Mouse (Mus musculus): ENCODE measurements around the gene Abcg1.

Gene Abcg1

DNA sequence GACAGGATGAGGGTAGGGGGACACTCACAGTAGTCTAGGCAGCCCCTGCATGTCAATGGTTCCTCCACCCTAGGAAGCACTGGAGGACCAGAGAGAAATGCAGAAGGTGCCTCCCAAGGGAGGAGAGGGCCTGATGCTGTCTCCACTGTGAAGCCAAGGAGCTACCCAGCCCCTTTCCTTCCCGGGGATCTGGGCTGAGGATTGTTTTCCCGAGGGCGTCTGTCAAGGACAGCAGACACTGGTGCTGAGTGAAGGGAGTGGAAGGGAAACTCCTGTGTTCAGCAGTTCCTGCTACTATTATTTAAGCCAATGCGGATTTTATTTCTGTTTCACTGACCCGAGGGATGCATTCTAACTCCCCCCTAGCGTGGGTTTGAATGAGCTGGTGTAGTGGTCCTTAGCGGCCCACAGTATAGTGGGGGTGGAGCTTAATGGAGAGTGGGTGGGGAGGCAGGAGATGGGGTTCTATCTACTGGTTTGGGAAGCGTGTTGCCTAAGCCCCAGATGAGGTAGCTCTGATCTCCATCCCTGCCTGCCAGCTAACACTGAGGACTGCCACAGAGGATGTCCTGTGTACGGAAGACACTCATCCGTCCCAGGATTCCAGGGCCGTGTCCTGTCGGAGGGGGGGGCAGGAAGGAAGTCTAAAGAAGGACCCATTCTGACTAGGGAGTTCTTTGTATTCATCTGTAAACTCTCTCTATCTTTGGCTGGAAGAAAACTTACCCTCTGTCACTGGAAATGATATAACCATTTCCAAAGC lies 21.8 kb downstream of the Abcg1 start:
- peak; percentile 45 to 69 for DNase-seq

DNA sequence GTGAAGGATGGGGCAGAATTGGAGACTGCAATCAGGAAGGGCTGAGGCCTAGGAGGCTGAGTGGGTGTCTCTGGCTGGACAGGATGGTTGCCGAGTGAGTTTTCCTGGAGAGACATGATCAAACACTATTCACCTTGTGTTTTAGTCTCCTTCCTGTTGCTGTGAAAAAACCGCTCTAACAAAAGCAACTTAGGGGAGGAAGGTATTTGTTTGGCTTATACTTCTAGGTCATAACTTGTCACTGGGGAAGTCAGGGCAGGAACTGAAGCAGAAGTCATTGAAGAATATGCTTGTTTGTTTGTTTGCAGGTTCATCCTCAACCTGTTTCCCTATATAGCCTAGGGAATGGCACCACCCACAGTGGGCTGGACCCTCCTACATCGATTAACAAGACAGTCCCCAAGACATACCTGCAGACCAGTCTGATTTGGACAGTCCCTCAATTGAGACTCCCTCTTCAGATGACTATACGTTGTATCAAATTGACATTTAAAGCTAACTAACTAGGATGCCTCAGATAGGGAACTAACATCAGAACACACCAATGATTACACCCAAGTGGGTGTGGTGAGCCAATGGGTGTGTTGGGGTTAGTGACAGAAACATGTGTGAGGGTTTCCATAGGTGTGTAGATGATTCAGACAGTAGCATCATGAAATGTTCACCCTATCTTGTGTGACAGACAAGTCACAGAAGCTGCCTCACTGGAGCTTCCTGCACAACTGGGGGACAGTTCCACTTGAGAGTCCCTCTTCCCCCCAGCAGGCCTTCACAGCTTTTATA lies 25.0 kb downstream of the Abcg1 start:
- peak in 1 of 2 experiments; percentile 28 for DNase-seq

DNA sequence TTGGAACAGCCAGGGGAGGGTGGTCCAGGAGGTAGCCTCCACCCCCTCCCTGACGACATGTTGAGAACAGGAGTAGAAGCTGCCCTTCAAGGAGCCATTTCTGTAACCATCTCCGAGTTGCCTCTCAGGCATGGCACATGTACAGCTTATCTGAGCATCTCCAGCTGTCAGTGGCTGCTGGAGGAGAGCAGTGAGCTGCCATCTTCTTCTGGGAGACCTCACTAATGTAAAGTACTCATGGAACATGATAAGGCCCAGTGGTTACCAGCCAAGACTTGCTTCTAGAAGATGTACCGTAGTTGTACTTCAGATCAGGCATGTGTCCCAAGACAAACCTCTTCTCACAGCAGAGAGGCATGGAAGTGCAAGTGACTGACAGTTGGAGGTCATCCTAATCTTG lies 28.0 kb downstream of the Abcg1 start:
- DNase-seq: no peak

DNA sequence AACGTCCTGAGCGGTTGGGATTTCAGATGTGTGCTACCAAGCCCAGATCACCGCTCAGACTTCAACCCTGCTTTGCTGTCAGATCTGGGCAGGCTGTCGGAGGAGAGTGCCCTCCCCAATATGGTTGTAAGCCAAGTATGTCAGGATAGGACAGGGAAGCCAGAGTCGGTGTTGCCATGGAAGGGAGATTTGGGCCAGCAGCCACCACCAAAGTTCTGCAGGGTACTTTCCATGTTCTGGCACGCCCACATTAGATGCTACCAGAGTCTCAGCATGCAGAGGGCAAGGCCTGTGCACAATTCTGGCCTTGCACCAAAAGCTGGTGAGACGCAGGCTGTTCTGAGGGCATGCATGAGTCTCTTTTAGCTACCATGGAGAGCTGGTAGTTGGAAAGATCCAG lies 28.7 kb downstream of the Abcg1 start:
- no peak for DNase-seq

DNA sequence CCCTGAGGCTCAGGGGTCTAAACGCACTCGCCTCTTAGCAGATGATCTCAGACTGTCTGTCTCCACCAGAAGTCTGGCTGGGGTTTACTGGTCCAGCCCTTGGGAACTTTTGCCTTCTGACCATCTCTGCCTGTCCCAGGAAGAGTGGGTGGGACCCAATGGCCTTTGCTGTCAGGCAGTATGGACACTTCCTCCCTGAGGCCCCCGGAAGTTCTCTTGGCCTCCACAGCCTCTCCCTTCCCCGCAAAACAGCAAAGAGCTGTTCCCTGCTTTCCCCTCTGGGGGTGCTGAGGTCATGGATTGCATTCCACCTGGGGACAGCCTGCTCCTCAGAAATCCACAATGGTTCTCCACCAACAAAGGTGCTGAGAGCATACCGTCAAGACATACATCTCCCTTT lies 31.2 kb downstream of the Abcg1 start:
- DNase-seq: peak; percentile 25 to 38

DNA sequence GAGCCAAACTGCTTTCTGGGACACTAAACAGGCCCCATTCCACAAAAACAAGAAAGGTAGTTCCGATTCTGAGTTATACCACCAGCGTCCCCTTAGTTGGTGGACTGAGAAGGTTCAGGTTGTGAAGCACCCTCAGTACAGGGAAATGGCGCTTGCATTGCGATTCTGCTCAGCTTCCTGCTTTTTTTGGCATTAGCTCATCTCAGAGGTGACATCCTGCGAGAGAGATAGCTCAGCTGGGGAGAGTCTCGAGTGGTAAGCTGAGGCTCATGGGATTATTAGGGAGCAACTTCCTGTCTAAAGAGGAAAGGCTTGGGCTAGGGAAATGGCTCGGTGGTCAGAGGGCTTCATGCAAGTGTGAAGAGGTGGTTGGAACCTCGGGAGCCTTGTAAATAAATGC lies 32.4 kb downstream of the Abcg1 start:
- peak in 1 of 2 experiments; percentile 27 for DNase-seq

DNA sequence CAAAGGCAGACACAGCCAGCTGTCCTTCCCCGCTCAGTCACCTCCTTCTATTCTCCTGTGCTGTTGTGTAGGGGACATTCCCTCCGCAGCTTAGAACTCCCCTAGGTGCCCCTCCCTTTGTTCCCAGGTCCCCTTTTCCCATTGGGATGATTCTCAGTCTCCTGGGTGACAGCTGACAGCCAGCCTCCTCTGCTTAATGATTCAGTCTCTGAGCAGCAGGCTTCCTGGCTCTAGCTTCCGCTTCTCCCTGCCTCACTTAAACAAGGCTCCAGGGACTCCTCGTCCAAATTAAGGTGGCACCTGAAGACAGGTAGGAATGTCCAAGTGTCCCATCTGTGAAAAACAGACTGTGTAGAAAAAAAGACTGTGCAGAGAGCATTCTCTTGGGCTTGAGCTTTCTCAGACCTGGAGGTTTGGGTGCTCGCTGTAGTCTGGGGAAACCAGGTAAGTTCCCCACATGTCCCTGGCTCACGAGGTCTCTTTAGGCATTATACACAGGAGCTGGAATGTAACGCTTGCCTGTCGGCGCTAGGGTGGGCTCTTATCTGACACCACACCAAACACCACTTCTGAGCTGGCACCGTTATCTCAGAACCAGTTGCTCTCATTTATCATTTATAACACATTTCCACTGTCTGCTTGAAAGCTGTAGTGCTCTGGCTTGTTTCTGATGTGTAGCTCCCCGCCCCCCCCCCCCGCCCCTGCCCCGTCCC lies 33.7 kb downstream of the Abcg1 start:
- no peak for DNase-seq

DNA sequence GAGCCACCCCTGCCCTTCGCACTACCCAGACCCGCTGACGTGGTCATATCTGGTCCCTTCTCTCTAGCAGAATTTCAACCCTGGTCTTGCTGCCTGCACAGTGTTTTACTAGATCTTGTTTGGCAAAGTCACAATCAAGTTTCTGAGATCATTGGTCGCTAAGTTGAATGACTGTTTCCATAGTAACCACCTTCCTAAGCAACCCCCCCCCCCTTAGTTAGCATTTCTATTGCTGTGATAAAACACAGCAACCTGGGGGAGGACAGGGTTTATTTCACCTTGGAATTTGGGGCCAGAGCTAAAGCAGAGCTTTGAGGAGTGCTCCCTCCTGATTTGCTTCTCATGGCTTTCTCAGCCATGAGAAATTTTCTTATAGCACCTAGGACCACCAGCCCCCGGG lies 37.3 kb downstream of the Abcg1 start:
- no peak for DNase-seq

DNA sequence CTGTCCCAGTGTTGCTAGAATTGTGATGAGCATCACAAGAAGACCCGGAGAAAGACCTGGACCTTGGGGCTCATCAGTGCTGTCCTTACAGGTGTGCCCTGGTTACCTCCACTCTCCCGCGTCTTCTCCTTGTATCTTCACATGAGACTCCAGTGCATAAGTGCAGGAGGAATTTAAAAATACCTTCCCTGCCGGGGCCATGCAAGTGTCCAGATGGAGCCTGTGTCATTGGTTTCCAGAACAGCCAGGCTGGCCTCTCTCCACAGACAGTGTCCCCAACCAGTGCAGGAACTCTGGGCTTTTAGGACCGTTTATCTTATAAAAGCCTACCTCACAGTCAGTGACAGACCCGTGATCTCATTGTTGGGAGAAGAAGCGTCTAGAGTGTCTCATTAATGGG lies 38.1 kb downstream of the Abcg1 start:
- DNase-seq: no peak

DNA sequence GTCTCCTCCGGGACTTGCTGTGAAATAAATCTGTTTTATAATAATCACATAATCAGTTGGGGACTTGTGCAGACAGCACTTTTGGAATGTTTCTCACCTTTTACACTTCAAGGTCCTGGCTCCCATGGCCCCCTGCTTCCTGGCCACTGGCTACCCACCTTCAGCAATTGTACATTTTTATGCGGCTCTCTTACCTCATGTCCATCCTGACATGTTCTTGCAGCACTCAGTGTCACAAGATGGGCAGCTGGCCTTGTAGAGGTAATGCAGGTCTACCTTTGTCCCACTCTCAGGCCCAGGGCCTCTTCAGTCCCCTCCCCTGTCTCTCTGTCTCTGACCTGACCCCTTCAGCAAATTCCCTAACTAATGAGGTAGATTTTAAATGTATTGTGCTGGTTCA lies 39.4 kb downstream of the Abcg1 start:
- DNase-seq: no peak

DNA sequence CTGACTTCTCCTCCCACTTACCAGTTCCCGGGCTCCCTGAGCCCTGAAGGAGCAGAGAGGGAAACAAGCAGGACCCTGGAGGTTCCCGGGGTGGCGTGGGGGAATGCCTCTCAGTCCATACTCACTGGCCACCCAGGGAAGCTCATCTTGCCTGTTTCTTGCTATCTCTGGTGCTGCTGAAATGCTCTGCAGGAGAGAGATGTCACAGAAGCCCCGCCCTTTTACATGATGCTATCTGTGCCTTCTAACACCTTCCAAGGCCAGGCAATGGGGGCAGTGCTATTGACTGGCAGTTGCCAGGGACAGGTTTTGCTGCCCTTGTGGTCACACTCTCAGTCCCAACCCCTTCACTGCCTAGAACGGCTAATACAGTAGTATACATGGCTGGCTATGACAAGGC lies 41.3 kb downstream of the Abcg1 start:
- no peak for DNase-seq

DNA sequence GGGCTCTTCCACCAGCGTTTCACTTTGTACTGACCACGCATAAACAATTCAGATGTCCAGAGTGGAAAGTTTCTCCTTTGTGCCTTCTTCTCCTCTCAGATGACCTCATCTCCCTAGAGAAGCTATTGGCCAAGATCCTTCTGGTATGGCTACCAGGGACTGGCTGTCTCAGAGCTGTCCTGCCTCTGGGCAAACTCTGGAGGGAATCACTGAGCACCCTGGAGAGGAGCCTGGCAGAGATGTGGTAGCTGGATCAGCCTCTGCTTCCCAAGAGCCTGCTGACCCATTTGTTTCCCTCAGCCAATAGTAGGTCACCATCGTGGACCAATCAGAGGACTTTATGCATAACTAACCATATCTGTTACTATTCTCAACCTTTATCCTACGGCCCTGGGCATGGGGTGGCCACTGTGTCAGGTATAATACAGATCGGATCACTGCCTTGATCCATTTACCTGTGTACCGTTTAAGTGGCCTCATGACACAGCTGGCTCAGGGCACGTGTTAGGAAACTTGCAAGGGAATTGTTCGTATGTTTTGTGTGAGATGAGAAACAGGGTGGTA lies 45.6 kb downstream of the Abcg1 start:
- DNase-seq: no peak

DNA sequence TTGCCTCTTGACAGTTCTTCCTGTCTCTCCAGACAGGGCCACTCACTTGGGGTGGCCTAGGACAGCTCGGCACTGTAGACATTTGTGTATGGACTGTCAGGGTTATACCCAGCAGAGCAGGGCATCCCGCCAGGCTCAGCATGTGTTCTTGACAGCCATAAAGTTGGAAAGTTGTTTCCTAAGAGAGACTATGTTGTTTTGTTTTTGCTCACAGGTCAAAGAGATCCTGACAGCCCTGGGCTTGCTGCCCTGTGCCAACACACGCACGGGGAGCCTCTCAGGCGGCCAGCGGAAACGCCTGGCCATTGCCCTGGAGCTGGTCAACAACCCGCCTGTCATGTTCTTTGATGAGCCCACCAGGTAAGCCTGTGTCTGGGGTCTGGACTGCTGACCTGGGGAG lies 46.3 kb downstream of the Abcg1 start:
- no peak for DNase-seq

DNA sequence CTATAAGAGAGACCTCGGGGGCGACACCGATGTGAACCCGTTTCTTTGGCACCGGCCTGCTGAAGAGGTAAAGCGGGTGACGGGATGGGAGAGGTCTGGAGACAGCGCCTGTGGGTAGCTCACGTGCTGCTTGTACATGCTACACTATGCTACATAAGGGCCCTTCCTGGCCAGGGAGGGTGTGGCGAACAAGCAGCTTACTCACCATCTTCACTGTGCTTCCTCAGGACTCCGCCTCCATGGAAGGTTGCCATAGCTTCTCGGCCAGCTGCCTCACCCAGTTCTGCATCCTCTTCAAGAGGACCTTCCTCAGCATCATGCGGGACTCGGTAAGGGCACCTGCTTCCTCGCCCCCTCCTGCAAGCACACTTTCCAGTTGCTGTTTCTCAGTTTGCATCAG lies 50.9 kb downstream of the Abcg1 start:
- peak; percentile 32 to 48 for DNase-seq

DNA sequence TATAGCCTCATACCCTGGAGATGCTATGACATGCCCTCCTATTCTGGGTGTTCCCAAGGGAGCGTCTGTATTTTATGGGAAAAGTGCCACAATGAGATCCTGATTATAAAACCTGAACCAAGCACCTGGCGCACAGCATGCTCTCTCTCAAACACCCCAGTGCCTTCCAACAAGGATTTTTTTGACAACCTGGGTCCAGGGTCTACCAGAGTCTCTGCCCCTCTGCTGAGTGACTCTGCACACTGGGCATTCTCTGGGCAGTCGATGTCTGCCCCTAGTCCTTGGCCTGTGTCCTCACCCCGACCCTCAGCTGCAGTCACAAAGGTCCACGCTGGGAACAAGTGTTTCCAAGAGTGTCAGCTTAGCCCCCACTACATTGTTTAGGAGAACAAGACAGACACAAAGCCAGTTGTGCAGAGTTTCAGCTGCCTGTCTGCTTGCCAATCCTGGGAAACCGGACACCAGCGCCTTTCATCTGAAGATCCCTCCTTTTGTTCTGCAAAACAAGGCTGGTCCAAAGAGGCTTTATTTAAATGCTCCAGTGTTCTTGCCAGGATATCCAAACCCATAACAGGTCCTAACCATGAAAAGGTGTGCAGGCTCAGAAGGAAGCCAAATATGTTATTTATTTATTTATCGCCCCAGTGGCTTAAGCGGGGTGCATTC lies 55.8 kb downstream of the Abcg1 start:
- no peak for DNase-seq

DNA sequence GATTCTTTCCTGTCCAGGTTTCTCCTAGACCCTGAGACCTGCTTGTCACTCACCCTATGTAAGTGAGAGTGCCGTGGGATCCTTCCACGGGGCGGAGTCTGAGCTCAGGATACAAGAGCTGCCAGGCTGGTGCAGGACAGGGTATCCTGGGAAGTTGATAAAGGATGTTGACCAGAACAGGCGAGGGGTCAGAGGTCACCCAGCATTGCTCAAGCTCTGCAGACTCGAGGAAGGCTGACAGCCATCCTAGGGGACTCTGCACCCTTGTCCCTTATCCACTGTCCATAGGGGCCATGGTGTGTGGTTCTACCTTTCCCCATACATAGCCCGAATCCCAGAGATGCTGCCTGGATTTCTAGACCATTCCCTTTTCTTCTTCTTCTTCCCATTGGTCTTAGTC lies 58.6 kb downstream of the Abcg1 start:
- DNase-seq: no peak

DNA sequence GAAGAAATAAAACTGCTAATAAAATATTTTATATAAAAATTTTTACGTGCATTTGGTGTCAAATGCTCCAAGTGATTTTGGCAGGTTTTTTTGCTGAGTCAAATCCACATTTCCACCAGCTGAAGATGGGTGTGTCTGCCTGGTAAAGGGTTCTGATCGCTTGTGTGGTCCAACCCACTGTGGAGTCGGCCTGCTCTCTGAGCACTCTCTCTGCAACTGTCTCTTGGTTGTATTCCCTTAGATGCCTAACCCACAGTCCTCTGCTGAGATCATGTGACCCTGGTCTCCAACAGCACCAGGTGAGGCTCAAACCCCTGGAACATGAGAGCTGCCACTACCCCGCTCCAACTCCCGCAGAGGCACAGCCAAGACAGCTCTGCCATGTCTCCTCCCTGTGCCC lies 60.5 kb downstream of the Abcg1 start:
- DNase-seq: no peak

DNA sequence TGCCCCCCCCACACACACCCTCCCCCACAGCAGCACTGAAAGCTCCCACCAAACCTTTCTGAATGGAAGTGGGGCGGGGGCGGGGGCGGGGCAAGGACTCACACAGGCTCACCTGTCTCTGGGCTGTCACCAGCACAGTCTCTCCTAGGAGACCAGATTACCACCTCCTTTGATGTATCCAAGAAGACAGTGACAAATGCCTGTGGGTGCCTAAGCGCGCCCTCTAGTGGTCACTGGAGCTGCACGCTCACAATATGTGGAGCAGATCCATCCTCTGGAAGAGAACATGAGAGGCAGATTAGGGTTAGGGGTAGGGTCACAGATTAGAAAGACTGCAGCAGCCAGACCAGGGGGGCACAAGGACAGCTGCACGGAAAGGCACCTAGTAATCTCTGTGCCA lies 62.0 kb downstream of the Abcg1 start:
- peak; percentile 48 to 64 for DNase-seq

DNA sequence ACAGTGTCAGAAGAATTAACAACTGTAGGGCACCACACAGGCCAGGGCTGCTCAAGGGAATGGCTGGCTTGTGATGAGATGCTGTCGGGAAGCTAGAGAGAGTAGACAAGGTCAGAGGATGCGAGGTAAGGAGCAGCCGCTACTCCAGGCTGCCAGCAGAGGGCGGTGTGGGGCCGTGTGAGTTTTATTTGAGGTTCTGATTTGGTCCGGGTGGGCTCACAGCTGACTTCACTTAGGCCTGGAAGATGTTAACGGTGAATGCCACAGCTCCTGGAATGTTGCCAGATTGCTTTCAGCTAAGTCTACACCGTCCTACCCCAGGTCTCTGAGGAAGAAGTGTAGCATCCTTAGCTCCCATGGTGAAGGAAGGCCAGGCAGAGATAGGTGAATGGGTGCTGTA lies 64.5 kb downstream of the Abcg1 start:
- no peak for DNase-seq

DNA sequence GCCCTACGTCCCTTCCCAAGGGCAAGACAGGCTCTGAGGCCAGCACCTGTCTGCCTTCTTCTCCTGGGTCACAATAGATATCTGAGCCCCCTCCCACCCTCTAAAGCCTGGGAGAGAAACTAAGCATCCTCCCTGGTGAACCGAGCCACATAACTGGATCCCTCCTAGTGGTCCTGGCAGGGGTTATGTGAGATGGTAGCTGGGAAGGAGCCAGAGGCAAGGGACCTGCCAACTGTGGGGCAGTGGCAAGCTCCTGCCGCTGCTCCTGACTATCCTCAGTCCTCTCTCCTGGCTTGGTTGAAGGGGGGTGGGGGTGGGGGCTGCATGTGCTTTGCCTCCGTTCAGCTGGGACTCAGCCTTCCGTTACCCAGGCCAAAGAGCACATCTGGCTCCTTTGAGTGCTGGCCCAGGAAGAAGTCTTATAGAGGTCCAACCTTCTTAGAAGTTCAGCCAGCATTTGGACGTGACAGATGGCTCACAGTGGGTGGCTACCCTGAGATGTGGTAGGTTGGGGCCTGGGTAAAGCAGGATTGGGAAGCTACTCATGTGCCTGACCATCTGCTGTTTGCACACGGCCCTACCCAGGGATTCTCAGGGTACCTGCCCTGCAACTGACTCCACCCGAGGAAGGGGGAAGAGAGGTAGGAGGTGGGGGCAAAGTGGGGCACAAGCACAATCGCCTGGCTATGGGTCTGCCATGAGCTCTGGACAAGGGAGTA lies 68.2 kb downstream of the Abcg1 start:
- DNase-seq: no peak

DNA sequence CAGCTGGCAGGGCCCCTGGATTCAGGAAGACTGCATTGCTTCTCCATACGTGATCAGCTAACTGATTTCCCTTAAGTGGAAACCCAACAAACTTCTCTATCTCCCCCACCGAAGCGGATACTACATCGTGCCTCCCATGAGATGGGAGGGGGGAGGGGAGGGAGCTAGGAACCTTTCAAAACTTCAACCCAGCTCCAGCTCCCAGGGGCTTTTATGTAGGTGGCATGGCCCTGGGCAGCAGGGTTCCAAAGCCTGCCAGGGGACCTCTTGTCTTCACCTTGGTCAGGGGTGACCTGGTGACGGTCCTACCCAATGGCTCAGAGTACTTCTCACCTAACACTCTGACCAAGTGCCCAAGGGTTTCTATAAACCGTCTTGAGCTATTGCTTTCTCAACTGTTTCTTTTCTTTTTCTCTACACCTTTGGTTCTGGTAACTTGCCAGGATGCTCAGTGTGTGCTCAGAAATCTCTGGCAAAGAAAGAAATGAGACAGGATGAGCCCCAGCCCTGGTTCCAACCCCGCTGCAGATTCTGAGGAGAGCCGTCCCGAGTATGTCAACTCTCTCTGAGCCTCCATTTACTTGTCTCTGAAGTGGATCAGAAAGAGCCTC lies 71.3 kb downstream of the Abcg1 start:
- DNase-seq: no peak

DNA sequence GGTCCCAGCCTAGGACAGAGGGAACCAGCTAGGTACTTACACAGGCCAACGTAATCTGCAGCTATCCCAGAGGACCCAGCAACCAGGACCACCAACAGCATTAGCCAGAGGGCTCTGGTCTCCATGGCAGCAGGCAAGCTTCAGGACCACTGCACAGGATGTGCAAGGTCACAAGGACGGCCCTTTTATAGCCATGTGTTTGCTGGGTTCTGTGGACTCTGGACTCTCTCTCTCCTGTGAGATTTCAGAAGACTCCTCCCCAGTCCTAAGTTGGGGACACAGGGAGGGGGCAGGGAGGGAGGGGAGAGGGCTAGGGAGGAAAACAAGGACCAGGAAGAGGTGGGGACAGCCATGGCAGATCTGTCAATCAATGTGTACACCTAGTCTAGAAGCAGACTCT lies 72.0 kb downstream of the Abcg1 start, which contains the start of gene Tff3:
Gene Tff3 (minus strand): TSS at position 195 of the 400 bp plus-strand sequence.
- no peak for DNase-seq
